Mouse (Mus musculus) spleen, embryonic (tissue): ENCODE measurements around the gene Gtf2a2.

Source experiments
- CTCF ChIA-PET: fragments of 350-600 bp; sonication (Branson Sonifier 250); formaldehyde crosslinking; loops from one replicate; lab custom pipeline; 2022; lab: Charles Lee

Gene Gtf2a2

GRCm38 (mm10) chr9:70052730-70053129 is 40.4 kb downstream of the Gtf2a2 start:
- CTCF ChIA-PET: no interaction called here

GRCm38 (mm10) chr9:70053411-70053810 is 41.1 kb downstream of the Gtf2a2 start:
- CTCF ChIA-PET: no interaction called here

- CTCF ChIA-PET: interaction anchor here (0.6 to 0.7 kb wide), 2 partner anchors 19 to 597 kb away, joined by 8 to 30 read pairs; no protein-coding TSS in a partner anchor
Measured at GRCm38 (mm10) chr9:70062012-70062411, 49.7 kb downstream of the Gtf2a2 start.

GRCm38 (mm10) chr9:70067497-70067896 is 55.1 kb downstream of the Gtf2a2 start:
- CTCF ChIA-PET: no interaction called here

- CTCF ChIA-PET: interaction anchor here (0.5 kb wide), 1 partner anchor 1906 kb away, joined by 3 read pairs; no protein-coding TSS in a partner anchor
Measured at GRCm38 (mm10) chr9:70069961-70070435, 57.6 kb downstream of the Gtf2a2 start.

- CTCF ChIA-PET: interaction anchor here (0.7 kb wide), 1 partner anchor 79 kb away, joined by 9 read pairs; no protein-coding TSS in a partner anchor
Measured at GRCm38 (mm10) chr9:70072387-70072786, 60.0 kb downstream of the Gtf2a2 start.
